In genomic region chr13:58809930-58810329, GRCm38 (mm10) we compare ENCODE assay signal across 9 mouse cellular contexts. TPM values are rescaled to one million over a fixed set of nuclear protein-coding genes. Genes with fewer than 3 reads are reported as not detected.
A peak's percentile ranks its signal among the peaks of the same experiment; 100 is the strongest.
DNase-seq lines count a peak whose midpoint lies in the region; ATAC-seq lines count a peak whose summit lies in the region.
"Had no signal": no experiment of that assay in that cellular context is flagged by ENCODE, and none has a peak within 500 bp of the region (broad histone marks: within the 10 kb centered on the region; RNA-seq: fewer than 3 reads in every experiment).

No protein-coding gene starts in this region.

- WGBS in forebrain, embryonic 12.5 days = 67% methylated on average over 8 of the region's 8 CpGs
- WGBS in neural tube, embryonic 12.5 days = 67% methylated on average over 8 of the region's 8 CpGs
- 72% methylated on average over 8 of the region's 8 CpGs for WGBS in heart, embryonic 12.5 days

- peak; percentile 75 for DNase-seq in cerebellum, adult 9-11 months
- peak; percentile 32 for DNase-seq in layer of hippocampus, adult 9-10 months (ENCODE audit: low spot score)
- no peak for DNase-seq in spleen, postnatal 36 days (ENCODE audit: low spot score in 2 of 2)
- no peak for DNase-seq in heart, adult 11 months
- DNase-seq in kidney, adult 18-20 months = no peak

- H3K27ac ChIP-seq in forebrain, embryonic 12.5 days = no peak overlapping the region
- H3K27ac ChIP-seq in neural tube, embryonic 12.5 days = no peak overlapping the region
- no peak overlapping the region for H3K27ac ChIP-seq in heart, embryonic 12.5 days (ENCODE audit: poor library complexity, severe bottlenecking)

- H3K36me3 ChIP-seq in forebrain, embryonic 12.5 days (replicated peaks) = no peaks in the 10 kb centered on the region
- peaks cover 6% of the 10 kb centered on the region; the same call in 1 of the 2 replicates for H3K36me3 ChIP-seq in neural tube, embryonic 12.5 days
- H3K36me3 ChIP-seq in heart, embryonic 12.5 days = no peaks in the 10 kb centered on the region

- H3K4me2 ChIP-seq in forebrain, embryonic 12.5 days = peak overlapping the region; percentile 96
- H3K4me2 ChIP-seq in neural tube, embryonic 12.5 days (replicated peaks) = peak overlapping the region; percentile 93
- H3K4me2 ChIP-seq in heart, embryonic 12.5 days = no peak overlapping the region

- H3K9me3 ChIP-seq in forebrain, embryonic 12.5 days = no peaks in the 10 kb centered on the region
- no peaks in the 10 kb centered on the region for H3K9me3 ChIP-seq in neural tube, embryonic 12.5 days
- H3K9me3 ChIP-seq in heart, embryonic 12.5 days (replicated peaks) = no peaks in the 10 kb centered on the region

- H3K4me3 ChIP-seq in forebrain, embryonic 12.5 days (replicated peaks) = peak overlapping the region; percentile 78
- H3K4me3 ChIP-seq in neural tube, embryonic 12.5 days = peak overlapping the region; percentile 77
- no peak overlapping the region for H3K4me3 ChIP-seq in heart, embryonic 12.5 days

- H3K4me1 ChIP-seq in forebrain, embryonic 12.5 days = peaks cover 34% of the 10 kb centered on the region
- peaks cover 29% of the 10 kb centered on the region for H3K4me1 ChIP-seq in neural tube, embryonic 12.5 days
- 0 out of 2 replicates have a peak, but pooled peaks cover 13% of the 10 kb centered on the region for H3K4me1 ChIP-seq in heart, embryonic 12.5 days (replicated peaks)

- H3K27me3 ChIP-seq in forebrain, embryonic 12.5 days = peaks cover 14% of the 10 kb centered on the region
- peaks cover 8% of the 10 kb centered on the region for H3K27me3 ChIP-seq in neural tube, embryonic 12.5 days (replicated peaks)
- peaks cover 59% of the 10 kb centered on the region for H3K27me3 ChIP-seq in heart, embryonic 12.5 days (replicated peaks)

- H3K9ac ChIP-seq in forebrain, embryonic 12.5 days = peak overlapping the region; percentile 79
- peak overlapping the region; percentile 92; the same call in 1 of the 2 replicates for H3K9ac ChIP-seq in neural tube, embryonic 12.5 days
- H3K9ac ChIP-seq in heart, embryonic 12.5 days = no peak overlapping the region

- no peak for ATAC-seq in forebrain, embryonic 12.5 days (ENCODE audit: low FRiP score)
- ATAC-seq in neural tube, embryonic 12.5 days (ENCODE audit: low FRiP score, low read depth) = no peak
- no peak for ATAC-seq in heart, embryonic 12.5 days (ENCODE audit: insufficient number of reproducible peaks, low FRiP score)
- ATAC-seq: inflammation-experienced regulatory T-cells, adult 6 months had no signal

RNA-seq across cellular contexts. Expression of gene Ntrk2, which starts 3.6 kb away (rescaled TPM):
- polyA plus RNA-seq in forebrain, embryonic 12.5 days (2016; fragmentation: Nextera tagmentation; extraction: Ambion mirVana) = 46.6 and 51.7 TPM in 2 replicates
- polyA plus RNA-seq in neural tube, embryonic 12.5 days (2016; fragmentation: Nextera tagmentation; extraction: Ambion mirVana) = 74.8 and 76.1 TPM in 2 replicates
- polyA plus RNA-seq in heart, embryonic 12.5 days (2016; fragmentation: Nextera tagmentation; extraction: Ambion mirVana) = 3.1 and 3.5 TPM in 2 replicates

Comparison
In these comparisons a context has a peak if more than half of its experiments do, and no peak if none do; other contexts are left out.
1. DNase-seq: peak in cerebellum, adult 9-11 months (single experiment) and layer of hippocampus, adult 9-10 months (single experiment); none in spleen, postnatal 36 days (0 of 2), heart, adult 11 months (single experiment) and kidney, adult 18-20 months (single experiment).
2. RNA of gene Ntrk2, which starts 3.6 kb away (polyA plus RNA-seq): 74.8 to 76.1 TPM in neural tube, embryonic 12.5 days and 46.6 to 51.7 TPM in forebrain, embryonic 12.5 days; 3.1 to 3.5 TPM in heart, embryonic 12.5 days; every median in the first group is over 10 times any median in the second.